In the genomic region with DNA sequence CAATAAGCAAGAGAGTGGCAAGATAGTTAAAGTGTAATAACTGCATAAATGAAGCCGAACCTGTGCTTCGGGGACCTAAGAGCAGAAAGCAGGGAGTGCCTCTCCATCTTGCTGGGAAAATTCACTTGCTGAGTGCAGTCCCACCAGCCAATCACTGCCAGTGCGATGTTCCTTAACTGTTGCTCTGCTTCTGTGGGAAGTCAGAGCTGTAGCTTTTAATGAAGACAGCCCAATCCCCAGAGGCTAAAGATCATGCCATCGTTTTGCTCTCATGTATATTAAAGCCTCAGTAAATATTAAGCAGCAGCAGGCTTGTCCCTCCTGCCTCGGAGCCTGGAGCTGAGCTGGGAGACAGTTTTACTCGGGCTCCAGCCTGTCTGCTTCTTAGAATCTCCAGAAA, we compare ENCODE assay signal across 22 mouse cellular contexts. TPM values are rescaled to one million over a fixed set of nuclear protein-coding genes. Genes with fewer than 3 reads are reported as not detected.
DNase-seq lines count a peak whose midpoint lies in the region; ATAC-seq lines count a peak whose summit lies in the region.
"Had no signal": no experiment of that assay in that cellular context is flagged by ENCODE, and none has a peak within 500 bp of the region (broad histone marks: within the 10 kb centered on the region; RNA-seq: fewer than 3 reads in every experiment).

No protein-coding gene starts in this region.

- no peaks in the 10 kb centered on the region for H3K36me3 ChIP-seq in forebrain, embryonic 14.5 days (ENCODE audit: control insufficient read depth, insufficient read depth, low read length)
- H3K36me3 ChIP-seq in forebrain, embryonic 11.5 days (ENCODE audit: control insufficient read depth, insufficient read depth, low read length), result no peaks in the 10 kb centered on the region
- H3K36me3 ChIP-seq in hindbrain, embryonic 15.5 days, result no peaks in the 10 kb centered on the region
- H3K36me3 ChIP-seq in hindbrain, embryonic 10.5 days, result no peaks in the 10 kb centered on the region
- no peaks in the 10 kb centered on the region for H3K36me3 ChIP-seq in liver, embryonic 12.5 days
- H3K36me3 ChIP-seq: forebrain, embryonic 12.5 days; G1E; heart, embryonic 15.5 days; kidney, embryonic 15.5 days; neural tube, embryonic 12.5 days; stomach, embryonic 15.5 days had no signal

- H3K9me3 ChIP-seq in forebrain, embryonic 14.5 days (replicated peaks; ENCODE audit: control insufficient read depth, low read length), result no peaks in the 10 kb centered on the region
- H3K9me3 ChIP-seq in forebrain, embryonic 11.5 days (ENCODE audit: control insufficient read depth, low read length), result no peaks in the 10 kb centered on the region
- H3K9me3 ChIP-seq in hindbrain, embryonic 15.5 days, result no peaks in the 10 kb centered on the region
- no peaks in the 10 kb centered on the region for H3K9me3 ChIP-seq in hindbrain, embryonic 10.5 days
- H3K9me3 ChIP-seq in liver, embryonic 12.5 days (replicated peaks), result no peaks in the 10 kb centered on the region
- H3K9me3 ChIP-seq: forebrain, embryonic 12.5 days; G1E; heart, embryonic 15.5 days; kidney, embryonic 15.5 days; neural tube, embryonic 12.5 days; stomach, embryonic 15.5 days had no signal

- peak; percentile 12 for DNase-seq in forebrain, embryonic 14.5 days (ENCODE audit: low spot score)
- no peak for DNase-seq in forebrain, embryonic 11.5 days (ENCODE audit: low spot score)
- no peak for DNase-seq in hindbrain, embryonic 10.5 days (ENCODE audit: low spot score)
- DNase-seq in right cerebral cortex, postnatal 10 days (ENCODE audit: low spot score in 2 of 2), result peak; percentile 24 to 51
- DNase-seq in right cerebral cortex, postnatal 14 days, result no peak
- DNase-seq in thymus, postnatal 36 days, result no peak
- DNase-seq: cerebellum, postnatal 10 days; embryo, embryonic 11 days had no signal

- no peak overlapping the region for H3K9ac ChIP-seq in forebrain, embryonic 14.5 days (ENCODE audit: low read length)
- no peak overlapping the region for H3K9ac ChIP-seq in forebrain, embryonic 11.5 days (ENCODE audit: low read length)
- no peak overlapping the region for H3K9ac ChIP-seq in hindbrain, embryonic 15.5 days
- no peak overlapping the region for H3K9ac ChIP-seq in liver, embryonic 12.5 days
- H3K9ac ChIP-seq: forebrain, embryonic 12.5 days; heart, embryonic 15.5 days; kidney, embryonic 15.5 days; liver, embryonic 14.5 days; neural tube, embryonic 12.5 days; stomach, embryonic 15.5 days had no signal

- no peak for ATAC-seq in forebrain, embryonic 14.5 days
- ATAC-seq in forebrain, embryonic 11.5 days (replicated peaks; ENCODE audit: low FRiP score), result no peak
- ATAC-seq in hindbrain, embryonic 15.5 days (ENCODE audit: low FRiP score, low read depth), result peak; percentile 27; the same call in 1 of the 2 replicates
- ATAC-seq in liver, embryonic 12.5 days, result no peak
- ATAC-seq: CD4-positive, CD25-positive, alpha-beta regulatory T cell, adult 4 months had no signal

- H3K27me3 ChIP-seq in forebrain, embryonic 14.5 days (replicated peaks; ENCODE audit: control insufficient read depth, insufficient read depth, low read length), result peaks cover 13% of the 10 kb centered on the region
- H3K27me3 ChIP-seq in forebrain, embryonic 11.5 days (ENCODE audit: control insufficient read depth, insufficient read depth, low read length), result peaks cover 12% of the 10 kb centered on the region
- H3K27me3 ChIP-seq in hindbrain, embryonic 15.5 days, result no peaks in the 10 kb centered on the region
- peaks cover 35% of the 10 kb centered on the region for H3K27me3 ChIP-seq in hindbrain, embryonic 10.5 days (ENCODE audit: insufficient read depth, poor library complexity, severe bottlenecking)
- peaks cover 94% of the 10 kb centered on the region for H3K27me3 ChIP-seq in liver, embryonic 12.5 days (replicated peaks)

- no peaks in the 10 kb centered on the region for H3K4me1 ChIP-seq in forebrain, embryonic 14.5 days (ENCODE audit: control insufficient read depth, insufficient read depth, low read length)
- H3K4me1 ChIP-seq in forebrain, embryonic 11.5 days (replicated peaks; ENCODE audit: control insufficient read depth, insufficient read depth, low read length), result peaks cover 2% of the 10 kb centered on the region; the same call in 1 of the 2 replicates
- H3K4me1 ChIP-seq in hindbrain, embryonic 15.5 days (replicated peaks), result peaks cover 19% of the 10 kb centered on the region
- H3K4me1 ChIP-seq in hindbrain, embryonic 10.5 days (replicated peaks), result peaks cover 10% of the 10 kb centered on the region
- H3K4me1 ChIP-seq in liver, embryonic 12.5 days, result peaks cover 5% of the 10 kb centered on the region; the same call in 1 of the 2 replicates
- H3K4me1 ChIP-seq: stomach, embryonic 15.5 days had no signal

- H3K4me2 ChIP-seq in forebrain, embryonic 14.5 days (ENCODE audit: low read length), result no peak overlapping the region
- H3K4me2 ChIP-seq in forebrain, embryonic 11.5 days (ENCODE audit: low read depth, low read length, severe bottlenecking), result no peak overlapping the region
- no peak overlapping the region for H3K4me2 ChIP-seq in hindbrain, embryonic 15.5 days
- H3K4me2 ChIP-seq in liver, embryonic 12.5 days, result no peak overlapping the region
- H3K4me2 ChIP-seq: forebrain, embryonic 12.5 days; heart, embryonic 15.5 days; kidney, embryonic 15.5 days; neural tube, embryonic 12.5 days; stomach, embryonic 15.5 days had no signal

- no peak overlapping the region for H3K27ac ChIP-seq in forebrain, embryonic 14.5 days (ENCODE audit: low read depth, low read length)
- no peak overlapping the region for H3K27ac ChIP-seq in forebrain, embryonic 11.5 days (ENCODE audit: low read depth, low read length)
- H3K27ac ChIP-seq in hindbrain, embryonic 15.5 days (replicated peaks), result 0 out of 2 replicates have a peak overlapping the region, but pooled peaks have one; percentile 30
- no peak overlapping the region for H3K27ac ChIP-seq in hindbrain, embryonic 10.5 days
- no peak overlapping the region for H3K27ac ChIP-seq in liver, embryonic 12.5 days
- H3K27ac ChIP-seq: forebrain, embryonic 12.5 days; heart, embryonic 15.5 days; kidney, embryonic 15.5 days; liver, embryonic 14.5 days; neural tube, embryonic 12.5 days; stomach, embryonic 15.5 days had no signal

- no peak overlapping the region for H3K4me3 ChIP-seq in forebrain, embryonic 14.5 days (ENCODE audit: low read depth, low read length)
- H3K4me3 ChIP-seq in forebrain, embryonic 11.5 days (ENCODE audit: low read depth, low read length), result no peak overlapping the region
- H3K4me3 ChIP-seq in hindbrain, embryonic 15.5 days, result no peak overlapping the region
- H3K4me3 ChIP-seq in hindbrain, embryonic 10.5 days, result no peak overlapping the region
- H3K4me3 ChIP-seq in liver, embryonic 12.5 days, result no peak overlapping the region
- H3K4me3 ChIP-seq: forebrain, embryonic 12.5 days; heart, embryonic 15.5 days; kidney, embryonic 15.5 days; neural tube, embryonic 12.5 days; stomach, embryonic 15.5 days had no signal

- 72% methylated on average over 6 of the region's 6 CpGs for WGBS in forebrain, embryonic 14.5 days
- WGBS in forebrain, embryonic 11.5 days, result 80% methylated on average over 6 of the region's 6 CpGs
- WGBS in hindbrain, embryonic 15.5 days, result 52% methylated on average over 6 of the region's 6 CpGs
- 77% methylated on average over 6 of the region's 6 CpGs for WGBS in hindbrain, embryonic 10.5 days
- WGBS in liver, embryonic 12.5 days (ENCODE audit: insufficient replicate concordance), result 53% methylated on average over 6 of the region's 6 CpGs

RNA-seq across cellular contexts. Expression of gene Phf24, which starts 5.6 kb away (rescaled TPM):
- polyA plus RNA-seq in forebrain, embryonic 14.5 days (2014; fragmentation: Nextera tagmentation; extraction: Ambion mirVana), result 11.8 and 17.2 TPM in 2 replicates
- 1.3 and 2.1 TPM in 2 replicates for polyA plus RNA-seq in forebrain, embryonic 11.5 days (2014; fragmentation: Nextera tagmentation; extraction: Ambion mirVana)
- 39.3 and 39.7 TPM in 2 replicates for polyA plus RNA-seq in hindbrain, embryonic 15.5 days (2015; fragmentation: Nextera tagmentation; extraction: Ambion mirVana)
- 1.6 and 2.5 TPM in 2 replicates for polyA plus RNA-seq in hindbrain, embryonic 10.5 days (2016; fragmentation: Nextera tagmentation; extraction: Ambion mirVana)
- 0.18 and 0.26 TPM in 2 replicates for polyA plus RNA-seq in liver, embryonic 12.5 days (2016; fragmentation: Nextera tagmentation; extraction: Ambion mirVana)

RNA-seq across cellular contexts. Expression of gene Dnajb5, which starts 27.6 kb away (rescaled TPM):
- 52.1 and 61.1 TPM in 2 replicates for polyA plus RNA-seq in forebrain, embryonic 14.5 days (2014; fragmentation: Nextera tagmentation; extraction: Ambion mirVana)
- polyA plus RNA-seq in forebrain, embryonic 11.5 days (2014; fragmentation: Nextera tagmentation; extraction: Ambion mirVana), result 16.4 and 24.7 TPM in 2 replicates
- polyA plus RNA-seq in hindbrain, embryonic 15.5 days (2015; fragmentation: Nextera tagmentation; extraction: Ambion mirVana), result 36.7 and 46.3 TPM in 2 replicates
- 14.0 and 17.6 TPM in 2 replicates for polyA plus RNA-seq in hindbrain, embryonic 10.5 days (2016; fragmentation: Nextera tagmentation; extraction: Ambion mirVana)
- 0.94 and 1.2 TPM in 2 replicates for polyA plus RNA-seq in liver, embryonic 12.5 days (2016; fragmentation: Nextera tagmentation; extraction: Ambion mirVana)

RNA-seq across cellular contexts. Expression of gene 1700022I11Rik, which starts 47.3 kb away (rescaled TPM):
- polyA plus RNA-seq in forebrain, embryonic 14.5 days (2014; fragmentation: Nextera tagmentation; extraction: Ambion mirVana), result 0.47 and 0.53 TPM in 2 replicates
- 0.56 and 0.96 TPM in 2 replicates for polyA plus RNA-seq in forebrain, embryonic 11.5 days (2014; fragmentation: Nextera tagmentation; extraction: Ambion mirVana)
- 0.41 and 0.68 TPM in 2 replicates for polyA plus RNA-seq in hindbrain, embryonic 15.5 days (2015; fragmentation: Nextera tagmentation; extraction: Ambion mirVana)
- polyA plus RNA-seq in hindbrain, embryonic 10.5 days (2016; fragmentation: Nextera tagmentation; extraction: Ambion mirVana), result 0.75 and 0.95 TPM in 2 replicates
- 0.20 and 0.47 TPM in 2 replicates for polyA plus RNA-seq in liver, embryonic 12.5 days (2016; fragmentation: Nextera tagmentation; extraction: Ambion mirVana)
- polyA plus RNA-seq: G1E; gonadal fat pad, adult 2 months; spleen, adult 2 months had no signal

RNA-seq across cellular contexts. Expression of gene Fam205c, which starts 48.0 kb away (rescaled TPM):
- polyA plus RNA-seq in forebrain, embryonic 14.5 days (2014; fragmentation: Nextera tagmentation; extraction: Ambion mirVana), result 0.64 and 0.98 TPM in 2 replicates
- polyA plus RNA-seq in forebrain, embryonic 11.5 days (2014; fragmentation: Nextera tagmentation; extraction: Ambion mirVana), result 0.84 and 1.00 TPM in 2 replicates
- 1.6 and 1.8 TPM in 2 replicates for polyA plus RNA-seq in hindbrain, embryonic 15.5 days (2015; fragmentation: Nextera tagmentation; extraction: Ambion mirVana)
- 1.1 TPM in 1 of 2 replicates, not detected in the other for polyA plus RNA-seq in hindbrain, embryonic 10.5 days (2016; fragmentation: Nextera tagmentation; extraction: Ambion mirVana)
- polyA plus RNA-seq in liver, embryonic 12.5 days (2016; fragmentation: Nextera tagmentation; extraction: Ambion mirVana), result 0.24 and 0.33 TPM in 2 replicates
- polyA plus RNA-seq: CD4-positive, CD25-positive, alpha-beta regulatory T cell, adult 4 months; limb, embryonic 11.5 days; lung, embryonic 16.5 days; spleen, adult 2 months had no signal

Comparison
In these comparisons a context has a peak if more than half of its experiments do, and no peak if none do; other contexts are left out.
1. DNase-seq: peak in forebrain, embryonic 14.5 days (single experiment) and right cerebral cortex, postnatal 10 days (2 of 2); none in forebrain, embryonic 11.5 days (single experiment), hindbrain, embryonic 10.5 days (single experiment), right cerebral cortex, postnatal 14 days (single experiment) and thymus, postnatal 36 days (0 of 2).